In the genomic region with DNA sequence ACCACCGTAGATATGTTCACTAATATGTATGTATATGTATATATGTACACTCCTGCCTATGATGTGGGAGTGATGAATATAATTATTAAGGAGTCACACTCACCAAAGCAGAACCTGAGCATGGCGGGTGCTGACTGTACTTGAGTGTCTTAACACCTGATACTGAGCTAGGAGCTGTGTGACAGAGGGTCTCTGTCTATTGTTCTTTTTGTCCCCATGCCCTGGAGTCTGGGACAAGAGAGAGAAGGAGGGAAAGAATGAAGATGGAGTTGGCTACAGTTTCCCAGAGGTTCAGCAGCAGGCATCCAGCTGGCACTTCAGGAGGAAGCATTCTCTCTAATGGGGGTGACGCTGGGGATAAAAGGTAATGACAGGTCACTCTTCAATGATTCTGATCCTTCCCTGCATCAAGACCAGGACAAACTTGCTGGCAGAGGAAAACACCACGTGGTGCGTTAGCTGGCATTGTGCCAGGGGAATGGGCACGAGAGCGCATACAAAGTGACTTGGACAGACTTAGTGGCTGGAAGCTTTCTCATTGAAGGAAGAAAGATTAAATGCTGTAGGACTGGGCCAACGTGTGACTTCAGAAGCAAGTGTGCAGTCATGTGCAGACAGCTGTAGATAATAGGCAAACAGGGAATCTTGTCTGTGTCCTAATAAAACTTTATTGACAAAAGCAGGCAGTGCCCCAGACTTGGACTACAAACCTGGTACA, we compare ENCODE assay signal across 9 mouse cellular contexts.
DNase-seq lines count a peak whose midpoint lies in the region.
"Had no signal": no experiment of that assay in that cellular context is flagged by ENCODE, and none has a peak within 500 bp of the region (broad histone marks: within the 10 kb centered on the region; RNA-seq: fewer than 3 reads in every experiment).

No protein-coding gene starts in this region.

- peak; percentile 4 for DNase-seq in cerebellum, adult 9-11 months
- DNase-seq in cerebellum, adult 11-12 months, result no peak
- DNase-seq in ovary, postnatal 14 days (ENCODE audit: low spot score), result peak; percentile 10
- no peak for DNase-seq in ovary, postnatal 10 days (ENCODE audit: low spot score)
- peak; percentile 56 to 61 for DNase-seq in kidney, postnatal 25 days
- peak; percentile 68 for DNase-seq in right cerebral cortex, postnatal 4 days
- DNase-seq in c-Kit-positive CD71-positive TER-119-positive erythroid progenitor cells, embryonic 14.5 days (ENCODE audit: low spot score), result no peak
- no peak for DNase-seq in embryo, embryonic 11 days
- DNase-seq: liver, embryonic 13.5 days had no signal

Comparison
In these comparisons a context has a peak if more than half of its experiments do, and no peak if none do; other contexts are left out.
1. DNase-seq: peak in cerebellum, adult 9-11 months (single experiment), ovary, postnatal 14 days (single experiment), kidney, postnatal 25 days (2 of 2) and right cerebral cortex, postnatal 4 days (single experiment); none in cerebellum, adult 11-12 months (single experiment), ovary, postnatal 10 days (single experiment), c-Kit-positive CD71-positive TER-119-positive erythroid progenitor cells, embryonic 14.5 days (single experiment) and embryo, embryonic 11 days (single experiment).